Mouse (Mus musculus) heart, embryonic 13.5 days (tissue): ENCODE data around the gene Gm10260. TPM values are rescaled to one million over a fixed set of nuclear protein-coding genes. Genes with fewer than 3 reads are reported as not detected.

Source experiments
- ATAC-seq: fragments of 200-750 bp; cut with Nextera tagmentation; 2 replicates; pipeline ENCODE4 v1.8.0; 2017; ENCODE audit warnings: moderate TSS enrichment; ENCODE audit not compliant: insufficient number of reproducible peaks, low FRiP score, low TSS enrichment; ENCODE audit errors: extremely low read depth
- H3K27ac ChIP-seq: fragments of 300-500 bp; sonication (generic); replicated peaks from 2 replicates; pipeline ENCODE4 v1.5.1; 2015; ENCODE audit warnings: moderate library complexity, mild to moderate bottlenecking, inconsistent platforms
- H3K27me3 ChIP-seq: fragments of 300-500 bp; sonication (generic); replicated peaks from 2 replicates; pipeline ENCODE4 v1.6.1; 2015; ENCODE audit warnings: mild to moderate bottlenecking, inconsistent platforms
- H3K36me3 ChIP-seq: fragments of 300-500 bp; sonication (generic); 2 replicates; pipeline ENCODE4 v1.6.1; 2015; ENCODE audit warnings: mild to moderate bottlenecking, inconsistent platforms
- H3K4me1 ChIP-seq: fragments of 300-500 bp; sonication (generic); 2 replicates; pipeline ENCODE4 v1.6.1; 2015; ENCODE audit warnings: inconsistent platforms
- H3K4me2 ChIP-seq: fragments of 300-500 bp; sonication (generic); 2 replicates; pipeline ENCODE4 v1.6.1; 2015; ENCODE audit warnings: inconsistent platforms, mild to moderate bottlenecking, moderate library complexity
- H3K4me3 ChIP-seq: fragments of 300-500 bp; sonication (generic); 2 replicates; pipeline ENCODE4 v1.5.1; 2015; ENCODE audit warnings: moderate library complexity, mild to moderate bottlenecking, inconsistent platforms
- H3K9ac ChIP-seq: fragments of 300-500 bp; sonication (generic); 2 replicates; pipeline ENCODE4 v1.6.1; 2015; ENCODE audit warnings: inconsistent platforms, mild to moderate bottlenecking, moderate library complexity
- H3K9me3 ChIP-seq: fragments of 300-500 bp; sonication (generic); 2 replicates; pipeline ENCODE4 v1.6.1; 2016; ENCODE audit warnings: inconsistent platforms
- WGBS: fragments of 180-500 bp; shearing (Covaris S2); methylation state at CpG from one replicate; pipeline ENCODE4 v1.1.7; 2015; ENCODE audit warnings: mixed read lengths; 5-methylcytosine and 5-hydroxymethylcytosine counted together
- polyA plus RNA-seq: library from polyadenylated mRNA; unstranded; fragments of >200 nt; fragmentation: Nextera tagmentation; extraction: Ambion mirVana; gene quantifications from 2 replicates; pipeline ENCODE4 v1.2.1, GENCODE M21; 2015

The Gm10260 gene
- polyA plus RNA-seq, 1 experiment from 2014 or later = 0.70 TPM

- ATAC-seq = no peak
Observed at GRCm38 (mm10) chr13:97768046-97768682, 7.7 kb upstream of the Gm10260 start.

GRCm38 (mm10) chr13:97766600-97766999, 6.2 kb upstream of the Gm10260 start:
- WGBS = 84% methylated on average over 3 of the region's 3 CpGs
- no peak overlapping the region for H3K4me2 ChIP-seq
- H3K36me3 ChIP-seq = no peaks in the 10 kb centered on the region
- H3K9me3 ChIP-seq = peaks cover under 1% of the 10 kb centered on the region; the same call in 1 of the 2 replicates
- no peak overlapping the region for H3K27ac ChIP-seq
- no peak overlapping the region for H3K9ac ChIP-seq
- H3K4me3 ChIP-seq = no peak overlapping the region
- ATAC-seq = no peak
- no peaks in the 10 kb centered on the region for H3K27me3 ChIP-seq
- peaks cover 11% of the 10 kb centered on the region for H3K4me1 ChIP-seq

More at GRCm38 (mm10) chr13:97768046-97768682, 7.7 kb upstream of the Gm10260 start:
- H3K4me3 ChIP-seq = no peak overlapping the region
- no peaks in the 10 kb centered on the region for H3K27me3 ChIP-seq
- H3K9me3 ChIP-seq = peaks cover 4% of the 10 kb centered on the region; the same call in 1 of the 2 replicates
- H3K4me2 ChIP-seq = no peak overlapping the region
- peaks cover 15% of the 10 kb centered on the region for H3K4me1 ChIP-seq
- 83% methylated on average over 7 of the region's 7 CpGs for WGBS
- H3K27ac ChIP-seq = no peak overlapping the region
- no peak overlapping the region for H3K9ac ChIP-seq
- H3K36me3 ChIP-seq = 0 out of 2 replicates have a peak, but pooled peaks cover 3% of the 10 kb centered on the region

GRCm38 (mm10) chr13:97765913-97766312, 5.5 kb upstream of the Gm10260 start:
- H3K4me1 ChIP-seq = peaks cover 11% of the 10 kb centered on the region
- 75% methylated on average over 2 of the region's 2 CpGs for WGBS
- no peak overlapping the region for H3K4me2 ChIP-seq
- no peak overlapping the region for H3K9ac ChIP-seq
- H3K4me3 ChIP-seq = no peak overlapping the region
- no peak for ATAC-seq
- no peaks in the 10 kb centered on the region for H3K27me3 ChIP-seq
- H3K36me3 ChIP-seq = no peaks in the 10 kb centered on the region
- no peak overlapping the region for H3K27ac ChIP-seq
- H3K9me3 ChIP-seq = no peaks in the 10 kb centered on the region

GRCm38 (mm10) chr13:97764067-97764466, 3.6 kb upstream of the Gm10260 start:
- Histone ChIP-seq H3K36me3 (no peaks in the 10 kb centered on the region), H3K4me3 (no peak overlapping the region), H3K4me1 (peaks cover 11% of the 10 kb centered on the region), H3K9ac (no peak overlapping the region), H3K4me2 (no peak overlapping the region), H3K27me3 (no peaks in the 10 kb centered on the region), H3K27ac (peak overlapping the region; percentile 70), H3K9me3 (no peaks in the 10 kb centered on the region)
- 33% methylated on average over 7 of the region's 7 CpGs for WGBS
- no peak for ATAC-seq

- H3K27me3 ChIP-seq = no peaks in the 10 kb centered on the region
- WGBS = 71% methylated on average over 6 of the region's 6 CpGs
- peak overlapping the region; percentile 70 for H3K27ac ChIP-seq
- no peaks in the 10 kb centered on the region for H3K36me3 ChIP-seq
- no peak for ATAC-seq
- H3K9ac ChIP-seq = no peak overlapping the region
- H3K4me1 ChIP-seq = peaks cover 11% of the 10 kb centered on the region
- no peak overlapping the region for H3K4me2 ChIP-seq
- no peak overlapping the region for H3K4me3 ChIP-seq
- H3K9me3 ChIP-seq = no peaks in the 10 kb centered on the region
Observed at GRCm38 (mm10) chr13:97763436-97763835, 3.0 kb upstream of the Gm10260 start.

- ATAC-seq = no peak
- Histone ChIP-seq H3K36me3 (no peaks in the 10 kb centered on the region), H3K4me3 (no peak overlapping the region), H3K27ac (no peak overlapping the region), H3K9ac (no peak overlapping the region), H3K27me3 (no peaks in the 10 kb centered on the region), H3K9me3 (no peaks in the 10 kb centered on the region), H3K4me2 (no peak overlapping the region), H3K4me1 (peaks cover 14% of the 10 kb centered on the region)
- 90% methylated on average over 8 of the region's 8 CpGs for WGBS
Observed at GRCm38 (mm10) chr13:97762121-97762520, 1.7 kb upstream of the Gm10260 start.

- WGBS = 58% methylated on average over 4 of the region's 4 CpGs
- H3K27ac ChIP-seq = peak overlapping the region; percentile 42; the same call in 1 of the 2 replicates
Observed at GRCm38 (mm10) chr13:97757033-97757432, 3.4 kb downstream of the Gm10260 start.

GRCm38 (mm10) chr13:97756091-97756490, 4.3 kb downstream of the Gm10260 start:
- H3K27ac ChIP-seq = no peak overlapping the region
- H3K27me3 ChIP-seq = no peaks in the 10 kb centered on the region
- no peak for ATAC-seq
- H3K9me3 ChIP-seq = no peaks in the 10 kb centered on the region
- H3K4me2 ChIP-seq = no peak overlapping the region
- no peak overlapping the region for H3K4me3 ChIP-seq
- no peak overlapping the region for H3K9ac ChIP-seq
- no peaks in the 10 kb centered on the region for H3K36me3 ChIP-seq
- WGBS = 91% methylated on average over 6 of the region's 6 CpGs
- H3K4me1 ChIP-seq = peaks cover 9% of the 10 kb centered on the region; the same call in 1 of the 2 replicates

More at GRCm38 (mm10) chr13:97757033-97757432, 3.4 kb downstream of the Gm10260 start:
- ATAC-seq = no peak
- H3K4me3 ChIP-seq = no peak overlapping the region
- no peaks in the 10 kb centered on the region for H3K9me3 ChIP-seq
- no peak overlapping the region for H3K4me2 ChIP-seq
- H3K27me3 ChIP-seq = no peaks in the 10 kb centered on the region
- H3K4me1 ChIP-seq = 0 out of 2 replicates have a peak, but pooled peaks cover 6% of the 10 kb centered on the region
- no peak overlapping the region for H3K9ac ChIP-seq
- H3K36me3 ChIP-seq = no peaks in the 10 kb centered on the region

GRCm38 (mm10) chr13:97750851-97751381, 9.5 kb downstream of the Gm10260 start:
- H3K27ac ChIP-seq = no peak overlapping the region
- H3K4me2 ChIP-seq = no peak overlapping the region
- WGBS = 61% methylated on average over 4 of the region's 4 CpGs
- no peaks in the 10 kb centered on the region for H3K9me3 ChIP-seq
- no peaks in the 10 kb centered on the region for H3K27me3 ChIP-seq
- H3K36me3 ChIP-seq = no peaks in the 10 kb centered on the region
- H3K4me1 ChIP-seq = peaks cover 5% of the 10 kb centered on the region; the same call in 1 of the 2 replicates
- ATAC-seq = no peak
- H3K9ac ChIP-seq = no peak overlapping the region
- no peak overlapping the region for H3K4me3 ChIP-seq

GRCm38 (mm10) chr13:97747037-97747860, 13.2 kb downstream of the Gm10260 start:
- Histone ChIP-seq H3K4me3 (no peak overlapping the region), H3K27me3 (no peaks in the 10 kb centered on the region), H3K36me3 (no peaks in the 10 kb centered on the region), H3K9me3 (no peaks in the 10 kb centered on the region), H3K9ac (no peak overlapping the region), H3K27ac (no peak overlapping the region), H3K4me2 (no peak overlapping the region), H3K4me1 (peaks cover 5% of the 10 kb centered on the region; the same call in 1 of the 2 replicates)
- ATAC-seq = no peak
- whole genome bisulfite sequencing = 65% methylated on average over 20 of the region's 20 CpGs

- 82% methylated on average over 7 of the region's 7 CpGs for WGBS
- no peak for ATAC-seq
- no peaks in the 10 kb centered on the region for H3K9me3 ChIP-seq
Observed at GRCm38 (mm10) chr13:97744669-97745068, 15.8 kb downstream of the Gm10260 start.

More at GRCm38 (mm10) chr13:97744669-97745068, 15.8 kb downstream of the Gm10260 start:
- no peaks in the 10 kb centered on the region for H3K4me1 ChIP-seq
- no peak overlapping the region for H3K4me2 ChIP-seq
- H3K36me3 ChIP-seq = no peaks in the 10 kb centered on the region
- no peak overlapping the region for H3K9ac ChIP-seq
- no peak overlapping the region for H3K4me3 ChIP-seq
- no peak overlapping the region for H3K27ac ChIP-seq
- no peaks in the 10 kb centered on the region for H3K27me3 ChIP-seq
